Mouse (Mus musculus): ENCODE results near the gene Zbtb40. TPM values are rescaled to one million over a fixed set of nuclear protein-coding genes. Genes with fewer than 3 reads are reported as not detected.

The Zbtb40 gene
- polyA plus RNA-seq (2016; fragmentation: Nextera tagmentation; extraction: Ambion mirVana): 5.5 and 6.2 TPM in 2 replicates

DNA sequence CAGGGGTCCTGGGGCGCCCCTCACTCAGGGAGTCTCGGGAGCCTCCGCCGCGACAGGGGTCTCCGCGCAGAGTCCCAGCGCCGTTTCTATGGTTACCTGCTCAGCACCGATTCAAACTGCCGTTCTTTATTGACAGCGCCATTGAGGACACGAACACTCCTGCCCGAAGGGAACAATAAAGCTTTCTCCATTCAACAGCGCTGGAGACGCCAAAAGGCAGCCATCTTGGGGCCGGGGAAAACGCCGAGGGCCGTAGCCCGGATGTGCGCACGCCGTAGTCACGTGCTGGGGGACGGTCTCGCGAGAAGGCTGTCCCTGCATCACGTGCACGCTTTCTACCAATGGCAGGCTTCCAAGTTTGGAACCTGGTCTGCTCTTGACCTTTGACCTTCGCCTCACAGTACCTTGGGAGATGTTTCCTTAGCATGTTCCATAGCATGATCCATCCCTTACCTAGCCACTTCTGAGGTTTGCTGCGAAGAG lies at the start of gene Zbtb40:
TSS of gene Zbtb40 (minus strand) at position 252 of the 483 bp plus-strand sequence.
- Histone ChIP-seq H3K4me3 (peak within 1 kb of the TSS; percentile 96), H3K36me3 (replicated peaks) (no peaks in the 10 kb centered on the region), H3K27me3 (ENCODE audit: poor library complexity, severe bottlenecking) (peaks cover 47% of the 10 kb centered on the region), H3K27ac (peak within 1 kb of the TSS; percentile 91), H3K9me3 (peaks cover 10% of the 10 kb centered on the region; the same call in 1 of the 2 replicates), H3K4me1 (peaks cover 26% of the 10 kb centered on the region)
- peak; percentile 98 for DNase-seq (ENCODE audit: extremely low spot score, low spot score)
- WGBS: 1% methylated on average over 32 of the region's 32 CpGs

- 89% methylated on average over 4 of the region's 4 CpGs for WGBS
- no peaks in the 10 kb centered on the region for H3K27me3 ChIP-seq (ENCODE audit: poor library complexity, severe bottlenecking)
- H3K27ac ChIP-seq: no peak overlapping the region
- DNase-seq (ENCODE audit: extremely low spot score, low spot score): no peak
- H3K36me3 ChIP-seq (replicated peaks): no peaks in the 10 kb centered on the region
- no peaks in the 10 kb centered on the region for H3K9me3 ChIP-seq
- no peak overlapping the region for H3K4me3 ChIP-seq
- no peaks in the 10 kb centered on the region for H3K4me1 ChIP-seq
Observed at GRCm38 (mm10) chr4:137097984-137098327, 49.4 kb upstream of the Zbtb40 start.

DNA sequence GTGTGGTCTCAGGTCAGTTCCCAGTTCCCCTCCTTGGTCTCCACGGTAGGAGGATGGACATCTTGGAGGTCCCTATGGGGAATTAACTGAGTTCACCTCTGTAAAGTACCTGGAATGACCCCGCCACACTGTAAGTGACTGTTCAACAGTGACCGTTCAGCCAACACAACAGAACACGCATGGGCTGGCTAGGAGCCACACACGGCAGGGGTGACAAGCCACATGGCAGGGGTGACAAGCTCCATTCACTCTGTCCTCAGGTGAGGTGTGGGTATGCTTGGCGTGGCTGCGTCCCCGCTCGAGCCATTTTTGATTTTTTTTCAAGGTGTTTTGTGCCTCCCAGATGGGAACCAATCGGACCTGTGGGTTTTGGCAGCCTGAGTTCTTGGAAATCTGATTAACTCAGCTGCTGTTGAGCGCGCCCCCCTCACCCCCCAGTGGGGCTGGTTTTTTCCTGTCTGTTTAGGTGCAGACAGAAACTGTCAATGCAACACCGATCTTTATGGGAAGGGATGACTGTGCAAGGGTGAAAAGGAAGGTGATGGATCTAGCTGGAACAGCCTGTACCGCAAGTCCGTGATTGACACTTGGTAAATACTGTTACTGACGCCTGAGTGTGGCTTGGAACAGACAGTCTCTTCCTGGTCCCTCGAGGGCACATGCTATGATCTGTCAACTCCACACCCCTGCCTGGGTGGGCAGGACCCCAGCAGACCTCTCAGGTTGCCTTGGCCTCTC lies 48.8 kb upstream of the Zbtb40 start:
- 87% methylated on average over 17 of the region's 17 CpGs for WGBS
- H3K27me3 ChIP-seq (ENCODE audit: poor library complexity, severe bottlenecking): no peaks in the 10 kb centered on the region
- H3K4me1 ChIP-seq: no peaks in the 10 kb centered on the region
- H3K9me3 ChIP-seq: no peaks in the 10 kb centered on the region
- no peak overlapping the region for H3K27ac ChIP-seq
- H3K36me3 ChIP-seq (replicated peaks): no peaks in the 10 kb centered on the region
- DNase-seq (ENCODE audit: extremely low spot score, low spot score): no peak
- no peak overlapping the region for H3K4me3 ChIP-seq

DNA sequence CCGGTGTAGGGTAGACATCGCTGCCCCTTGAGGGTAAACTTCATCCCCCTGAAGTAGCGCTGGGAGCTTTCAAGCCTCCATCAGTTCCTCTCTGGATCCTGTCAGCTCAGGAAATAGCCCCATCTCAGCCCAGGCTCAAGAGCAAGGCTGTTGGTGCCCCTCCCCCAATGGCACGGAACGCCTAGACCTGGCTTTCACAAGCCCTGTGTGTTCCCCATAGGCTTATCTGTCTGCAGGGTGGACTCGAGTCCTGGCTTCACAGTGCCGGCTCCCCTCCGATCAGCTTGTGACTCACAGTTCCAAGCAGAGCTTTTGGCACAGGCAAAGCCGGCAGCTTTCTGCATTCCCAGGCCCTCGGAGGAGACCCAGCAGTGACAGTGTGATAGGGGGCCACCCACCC lies 47.8 kb upstream of the Zbtb40 start:
- no peaks in the 10 kb centered on the region for H3K9me3 ChIP-seq
- H3K27ac ChIP-seq: no peak overlapping the region
- no peaks in the 10 kb centered on the region for H3K36me3 ChIP-seq (replicated peaks)
- 74% methylated on average over 10 of the region's 10 CpGs for WGBS
- no peaks in the 10 kb centered on the region for H3K27me3 ChIP-seq (ENCODE audit: poor library complexity, severe bottlenecking)
- no peak for DNase-seq (ENCODE audit: extremely low spot score, low spot score)
- no peaks in the 10 kb centered on the region for H3K4me1 ChIP-seq
- no peak overlapping the region for H3K4me3 ChIP-seq

DNA sequence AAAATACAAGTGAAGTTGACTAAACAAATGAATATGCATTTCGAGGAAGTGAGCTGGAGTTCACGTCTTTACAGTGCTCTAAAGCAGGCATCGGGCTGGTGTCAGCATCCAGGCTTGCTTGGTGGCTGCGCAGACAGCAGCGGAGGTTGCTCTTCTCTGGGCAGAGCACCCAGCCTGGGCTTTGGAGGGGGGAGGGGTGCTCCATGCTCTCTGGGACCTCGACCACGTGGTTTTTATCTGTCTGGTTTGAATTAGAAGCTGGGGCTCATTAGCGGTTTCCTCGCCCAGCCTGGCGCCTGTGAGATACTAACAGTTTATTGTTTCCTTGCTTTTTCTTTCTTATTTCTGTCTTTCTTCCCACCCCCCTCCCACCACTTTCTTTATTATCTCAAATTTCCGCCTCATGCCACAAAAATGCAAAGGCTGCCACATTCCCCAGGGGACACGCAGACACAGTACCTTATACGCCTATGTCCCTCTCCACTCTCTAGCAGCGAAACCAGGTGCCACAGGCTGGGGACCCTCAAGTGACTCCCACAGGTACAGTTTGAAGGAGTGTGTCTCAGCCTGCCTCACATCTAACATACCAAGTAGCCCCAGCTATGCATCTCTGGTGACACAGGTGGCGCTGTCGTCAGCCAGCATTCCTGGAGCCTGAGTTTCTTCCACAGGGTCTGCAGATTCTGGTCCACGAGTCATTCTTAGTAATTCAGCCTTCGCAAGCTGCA lies 36.6 kb upstream of the Zbtb40 start:
- no peaks in the 10 kb centered on the region for H3K27me3 ChIP-seq (ENCODE audit: poor library complexity, severe bottlenecking)
- DNase-seq (ENCODE audit: extremely low spot score, low spot score): no peak
- no peak overlapping the region for H3K4me3 ChIP-seq
- H3K9me3 ChIP-seq: no peaks in the 10 kb centered on the region
- H3K36me3 ChIP-seq (replicated peaks): no peaks in the 10 kb centered on the region
- 51% methylated on average over 18 of the region's 18 CpGs for WGBS
- H3K27ac ChIP-seq: peak overlapping the region; percentile 45; the same call in 1 of the 2 replicates
- H3K4me1 ChIP-seq: peaks cover 21% of the 10 kb centered on the region

GRCm38 (mm10) chr4:137082866-137083265 lies 34.3 kb upstream of the Zbtb40 start:
- 65% methylated on average over 2 of the region's 2 CpGs for WGBS
- Histone ChIP-seq H3K4me1 (peaks cover 19% of the 10 kb centered on the region), H3K27me3 (ENCODE audit: poor library complexity, severe bottlenecking) (no peaks in the 10 kb centered on the region), H3K9me3 (no peaks in the 10 kb centered on the region), H3K36me3 (replicated peaks) (no peaks in the 10 kb centered on the region), H3K27ac (no peak overlapping the region), H3K4me3 (no peak overlapping the region)
- no peak for DNase-seq (ENCODE audit: extremely low spot score, low spot score)

- Histone ChIP-seq H3K9me3 (no peaks in the 10 kb centered on the region), H3K27me3 (ENCODE audit: poor library complexity, severe bottlenecking) (no peaks in the 10 kb centered on the region), H3K4me1 (peaks cover 17% of the 10 kb centered on the region), H3K4me3 (no peak overlapping the region), H3K36me3 (replicated peaks) (no peaks in the 10 kb centered on the region), H3K27ac (no peak overlapping the region)
- WGBS: 92% methylated on average over 4 of the region's 4 CpGs
- DNase-seq (ENCODE audit: extremely low spot score, low spot score): no peak
Observed at GRCm38 (mm10) chr4:137081401-137081800, 32.8 kb upstream of the Zbtb40 start.

- DNase-seq (ENCODE audit: extremely low spot score, low spot score): no peak
- Histone ChIP-seq H3K36me3 (replicated peaks) (no peaks in the 10 kb centered on the region), H3K4me3 (no peak overlapping the region), H3K9me3 (no peaks in the 10 kb centered on the region), H3K27me3 (ENCODE audit: poor library complexity, severe bottlenecking) (no peaks in the 10 kb centered on the region), H3K27ac (no peak overlapping the region), H3K4me1 (no peaks in the 10 kb centered on the region)
- WGBS: 63% methylated on average over 2 of the region's 2 CpGs
Observed at GRCm38 (mm10) chr4:137077216-137077615, 28.6 kb upstream of the Zbtb40 start.

DNA sequence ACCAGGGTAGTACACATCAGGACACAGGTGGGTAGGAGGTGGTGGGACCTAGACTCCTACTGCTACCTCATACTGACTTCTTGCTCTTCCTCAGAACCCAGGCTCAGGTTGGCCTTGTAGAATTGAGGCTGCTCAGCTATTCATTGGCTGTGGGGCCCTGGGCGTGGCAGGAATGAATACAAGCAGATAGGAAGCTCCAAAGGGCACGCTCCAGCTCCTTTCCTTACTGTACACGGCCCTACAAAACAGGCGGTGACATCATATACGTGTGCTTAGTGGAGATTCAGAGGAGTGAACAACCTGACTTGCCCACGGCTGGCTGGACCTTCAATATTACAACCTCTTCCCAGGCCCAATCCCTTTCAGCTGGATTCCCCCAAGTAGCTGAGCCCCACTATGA lies 22.6 kb upstream of the Zbtb40 start:
- H3K27ac ChIP-seq: no peak overlapping the region
- peaks cover 16% of the 10 kb centered on the region for H3K4me1 ChIP-seq
- no peak for DNase-seq (ENCODE audit: extremely low spot score, low spot score)
- H3K27me3 ChIP-seq (ENCODE audit: poor library complexity, severe bottlenecking): peaks cover 12% of the 10 kb centered on the region
- no peaks in the 10 kb centered on the region for H3K36me3 ChIP-seq (replicated peaks)
- no peak overlapping the region for H3K4me3 ChIP-seq
- 86% methylated on average over 6 of the region's 6 CpGs for WGBS
- no peaks in the 10 kb centered on the region for H3K9me3 ChIP-seq

GRCm38 (mm10) chr4:137068491-137068890 lies 19.9 kb upstream of the Zbtb40 start:
- H3K9me3 ChIP-seq: no peaks in the 10 kb centered on the region
- no peak overlapping the region for H3K27ac ChIP-seq
- peaks cover 16% of the 10 kb centered on the region for H3K4me1 ChIP-seq
- H3K27me3 ChIP-seq (ENCODE audit: poor library complexity, severe bottlenecking): peaks cover 12% of the 10 kb centered on the region
- H3K4me3 ChIP-seq: no peak overlapping the region
- 45% methylated on average over 8 of the region's 8 CpGs for WGBS
- no peak for DNase-seq (ENCODE audit: extremely low spot score, low spot score)
- no peaks in the 10 kb centered on the region for H3K36me3 ChIP-seq (replicated peaks)

GRCm38 (mm10) chr4:137065846-137066245 lies 17.2 kb upstream of the Zbtb40 start:
- H3K36me3 ChIP-seq (replicated peaks): no peaks in the 10 kb centered on the region
- no peak overlapping the region for H3K4me3 ChIP-seq
- H3K9me3 ChIP-seq: no peaks in the 10 kb centered on the region
- H3K4me1 ChIP-seq: peaks cover 16% of the 10 kb centered on the region
- H3K27ac ChIP-seq: no peak overlapping the region
- peaks cover 9% of the 10 kb centered on the region for H3K27me3 ChIP-seq (ENCODE audit: poor library complexity, severe bottlenecking)
- 81% methylated on average over 6 of the region's 6 CpGs for WGBS
- DNase-seq (ENCODE audit: extremely low spot score, low spot score): no peak

DNA sequence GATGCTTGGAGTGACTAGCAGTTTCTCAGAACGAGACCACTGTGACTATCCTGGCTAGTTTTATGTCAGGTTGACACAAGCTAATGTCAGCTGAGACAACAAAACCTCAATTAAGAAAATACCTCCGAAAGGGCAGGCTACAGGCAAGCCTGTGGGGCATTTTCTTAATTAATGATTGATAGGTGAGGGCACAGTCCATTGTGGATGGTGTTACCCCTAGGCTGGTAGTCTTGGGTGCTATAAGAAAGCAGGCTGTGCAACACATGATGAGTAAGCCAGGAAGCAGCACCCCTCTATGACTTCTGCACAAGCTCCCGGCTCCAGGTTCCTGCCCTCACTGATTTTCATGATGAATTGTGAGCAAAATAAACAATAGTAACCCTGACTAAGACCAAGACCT lies 6.3 kb upstream of the Zbtb40 start:
- no peak overlapping the region for H3K27ac ChIP-seq
- 78% methylated on average over 3 of the region's 3 CpGs for whole genome bisulfite sequencing
- DNase-seq (ENCODE audit: extremely low spot score, low spot score): no peak
- H3K27me3 ChIP-seq (ENCODE audit: poor library complexity, severe bottlenecking): peaks cover 45% of the 10 kb centered on the region
- 0 out of 2 replicates have a peak, but pooled peaks cover 4% of the 10 kb centered on the region for H3K4me1 ChIP-seq
- no peak overlapping the region for H3K4me3 ChIP-seq
- no peaks in the 10 kb centered on the region for H3K36me3 ChIP-seq (replicated peaks)
- peaks cover 4% of the 10 kb centered on the region; the same call in 1 of the 2 replicates for H3K9me3 ChIP-seq

- 0 out of 2 replicates have a peak, but pooled peaks cover 2% of the 10 kb centered on the region for H3K4me1 ChIP-seq
- H3K27ac ChIP-seq: no peak overlapping the region
- peaks cover 10% of the 10 kb centered on the region; the same call in 1 of the 2 replicates for H3K9me3 ChIP-seq
- no peaks in the 10 kb centered on the region for H3K36me3 ChIP-seq (replicated peaks)
- WGBS: 86% methylated on average over 5 of the region's 5 CpGs
- H3K4me3 ChIP-seq: no peak overlapping the region
- no peak for DNase-seq (ENCODE audit: extremely low spot score, low spot score)
- H3K27me3 ChIP-seq (ENCODE audit: poor library complexity, severe bottlenecking): peaks cover 53% of the 10 kb centered on the region
Observed at GRCm38 (mm10) chr4:137053810-137054209, 5.2 kb upstream of the Zbtb40 start.

Measured in forebrain, embryonic 10.5 days (tissue).